Mouse (Mus musculus) forebrain, postnatal 0 days (tissue): ENCODE measurements around the gene Dhx35. TPM values are rescaled to one million over a fixed set of nuclear protein-coding genes. Genes with fewer than 3 reads are reported as not detected.

Experiments
- ATAC-seq: fragments of 200-750 bp; cut with Nextera tagmentation; 2 replicates; pipeline ENCODE4 v1.8.0; 2017; ENCODE audit warnings: mild to moderate bottlenecking, moderate library complexity
- DNase-seq: peaks from one replicate; pipeline ENCODE4 v3.0.0-alpha.2; 2015
- H3K27ac ChIP-seq: fragments of 300-500 bp; sonication (generic); 2 replicates; pipeline ENCODE4 v1.5.1; 2014; ENCODE audit warnings: low read depth, mild to moderate bottlenecking, antibody characterized with exemption, low read length, moderate library complexity, mixed read lengths
- H3K27me3 ChIP-seq: fragments of 300-500 bp; sonication (generic); 2 replicates; pipeline ENCODE4 v1.6.1; 2014; ENCODE audit warnings: mild to moderate bottlenecking, low read length, mixed read lengths; ENCODE audit not compliant: insufficient read depth
- H3K36me3 ChIP-seq: fragments of 300-500 bp; sonication (generic); 2 replicates; pipeline ENCODE4 v1.6.1; 2014; ENCODE audit warnings: mild to moderate bottlenecking, moderate library complexity; ENCODE audit not compliant: insufficient read depth
- H3K4me1 ChIP-seq: fragments of 300-500 bp; sonication (generic); 2 replicates; pipeline ENCODE4 v1.6.1; 2014; ENCODE audit warnings: antibody characterized with exemption; ENCODE audit not compliant: insufficient read depth
- H3K4me2 ChIP-seq: fragments of 300-500 bp; sonication (generic); 2 replicates; pipeline ENCODE4 v1.6.1; 2014; ENCODE audit warnings: low read depth, mild to moderate bottlenecking, moderate library complexity
- H3K4me3 ChIP-seq: fragments of 300-500 bp; sonication (generic); 2 replicates; pipeline ENCODE4 v1.5.1; 2014; ENCODE audit warnings: low read depth, low read length, mixed read lengths
- H3K9ac ChIP-seq: fragments of 300-500 bp; sonication (generic); 2 replicates; pipeline ENCODE4 v1.6.1; 2014; ENCODE audit warnings: mild to moderate bottlenecking
- H3K9me3 ChIP-seq: fragments of 300-500 bp; sonication (generic); 2 replicates; pipeline ENCODE4 v1.6.1; 2016; ENCODE audit warnings: low read length
- CTCF ChIP-seq: sonication (generic); IDR thresholded peaks from 2 replicates; pipeline ENCODE4 v1.5.1; 2016; ENCODE audit warnings: antibody characterized with exemption, control low read depth, low read depth
- WGBS: fragments of 180-500 bp; shearing (Covaris S2); extraction: QIAGEN DNeasy Blood & Tissue Kit; methylation state at CpG from one replicate; pipeline ENCODE4 v1.1.7; 2014; 5-methylcytosine and 5-hydroxymethylcytosine counted together
- polyA plus RNA-seq: library from polyadenylated mRNA; unstranded; fragments of >200 nt; fragmentation: Nextera tagmentation; extraction: Ambion mirVana; gene quantifications from 2 replicates; pipeline ENCODE4 v1.2.1, GENCODE M21; 2015
- total RNA-seq: library from RNA; depleted of rRNA; stranded (reverse); fragments of >200 nt; gene quantifications from 2 replicates; pipeline ENCODE4 v1.2.3, GENCODE M21; 2014

Gene Dhx35
- total and polyA plus RNA-seq, 2 experiments from 2014 or later: 11.8 to 29.2 TPM

- H3K4me2 ChIP-seq: no peak overlapping the region
- H3K27me3 ChIP-seq: no peaks in the 10 kb centered on the region
- no peaks in the 10 kb centered on the region for H3K9me3 ChIP-seq
- no peaks in the 10 kb centered on the region for H3K4me1 ChIP-seq
- WGBS: 48% methylated on average over 2 of the region's 2 CpGs
- peak; percentile 53 for TF ChIP-seq CTCF
- peaks cover 22% of the 10 kb centered on the region; the same call in 1 of the 2 replicates for H3K36me3 ChIP-seq
- no peak for ATAC-seq
- H3K27ac ChIP-seq: no peak overlapping the region
- peak; percentile 35 for DNase-seq
- H3K4me3 ChIP-seq: no peak overlapping the region
- H3K9ac ChIP-seq: no peak overlapping the region
Observed at GRCm38 (mm10) chr2:158852579-158852978, 58.0 kb downstream of the Dhx35 start.

GRCm38 (mm10) chr2:158856896-158857499 lies 62.4 kb downstream of the Dhx35 start:
- Histone ChIP-seq H3K4me1 (no peaks in the 10 kb centered on the region), H3K4me3 (no peak overlapping the region), H3K9me3 (no peaks in the 10 kb centered on the region), H3K4me2 (no peak overlapping the region), H3K27me3 (no peaks in the 10 kb centered on the region), H3K36me3 (0 out of 2 replicates have a peak, but pooled peaks cover 18% of the 10 kb centered on the region), H3K27ac (no peak overlapping the region), H3K9ac (no peak overlapping the region)
- ATAC-seq: no peak
- no peak for DNase-seq
- no peak for TF ChIP-seq CTCF
- WGBS: 88% methylated on average over 10 of the region's 10 CpGs

- H3K27me3 ChIP-seq: no peaks in the 10 kb centered on the region
- H3K4me1 ChIP-seq: no peaks in the 10 kb centered on the region
- H3K4me3 ChIP-seq: no peak overlapping the region
- 0 out of 2 replicates have a peak, but pooled peaks cover 18% of the 10 kb centered on the region for H3K36me3 ChIP-seq
- no peak for TF ChIP-seq CTCF
- 93% methylated on average over 15 of the region's 15 CpGs for WGBS
- no peaks in the 10 kb centered on the region for H3K9me3 ChIP-seq
- no peak overlapping the region for H3K27ac ChIP-seq
- ATAC-seq (no peak), DNase-seq (no peak)
- no peak overlapping the region for H3K4me2 ChIP-seq
- no peak overlapping the region for H3K9ac ChIP-seq
Observed at GRCm38 (mm10) chr2:158857579-158857978, 63.0 kb downstream of the Dhx35 start.

- TF ChIP-seq CTCF: no peak
- H3K4me1 ChIP-seq: no peaks in the 10 kb centered on the region
- no peak for DNase-seq
- no peak overlapping the region for H3K9ac ChIP-seq
- ATAC-seq: no peak
- H3K36me3 ChIP-seq: 0 out of 2 replicates have a peak, but pooled peaks cover 13% of the 10 kb centered on the region
- H3K9me3 ChIP-seq: no peaks in the 10 kb centered on the region
- no peak overlapping the region for H3K27ac ChIP-seq
- no peak overlapping the region for H3K4me3 ChIP-seq
- H3K27me3 ChIP-seq: peaks cover 4% of the 10 kb centered on the region; the same call in 1 of the 2 replicates
- WGBS: 88% methylated on average over 2 of the region's 2 CpGs
- H3K4me2 ChIP-seq: no peak overlapping the region
Observed at GRCm38 (mm10) chr2:158861115-158861514, 66.5 kb downstream of the Dhx35 start.

GRCm38 (mm10) chr2:158863341-158864125 lies 68.9 kb downstream of the Dhx35 start:
- Histone ChIP-seq H3K36me3 (no peaks in the 10 kb centered on the region), H3K9ac (no peak overlapping the region), H3K27me3 (peaks cover 4% of the 10 kb centered on the region; the same call in 1 of the 2 replicates), H3K4me2 (no peak overlapping the region), H3K4me3 (no peak overlapping the region), H3K9me3 (no peaks in the 10 kb centered on the region), H3K4me1 (no peaks in the 10 kb centered on the region), H3K27ac (no peak overlapping the region)
- DNase-seq (peak; percentile 92), ATAC-seq (peak; percentile 83)
- TF ChIP-seq CTCF: peak; percentile 100
- 56% methylated on average over 11 of the region's 11 CpGs for WGBS

GRCm38 (mm10) chr2:158864126-158864458 lies 69.5 kb downstream of the Dhx35 start:
- Histone ChIP-seq H3K27me3 (peaks cover 4% of the 10 kb centered on the region; the same call in 1 of the 2 replicates), H3K4me1 (no peaks in the 10 kb centered on the region), H3K4me2 (no peak overlapping the region), H3K9me3 (no peaks in the 10 kb centered on the region), H3K9ac (no peak overlapping the region), H3K27ac (no peak overlapping the region), H3K4me3 (no peak overlapping the region), H3K36me3 (no peaks in the 10 kb centered on the region)
- 80% methylated on average over 4 of the region's 4 CpGs for WGBS
- ATAC-seq (no peak), DNase-seq (no peak)
- no peak for TF ChIP-seq CTCF

GRCm38 (mm10) chr2:158865358-158865757 lies 70.8 kb downstream of the Dhx35 start:
- no peak overlapping the region for H3K9ac ChIP-seq
- ATAC-seq: peak; percentile 61; the same call in 1 of the 2 replicates
- peak; percentile 89 for DNase-seq
- no peak overlapping the region for H3K27ac ChIP-seq
- no peak overlapping the region for H3K4me2 ChIP-seq
- H3K4me3 ChIP-seq: no peak overlapping the region
- H3K4me1 ChIP-seq: no peaks in the 10 kb centered on the region
- WGBS: 27% methylated on average over 10 of the region's 10 CpGs
- no peaks in the 10 kb centered on the region for H3K36me3 ChIP-seq
- no peaks in the 10 kb centered on the region for H3K9me3 ChIP-seq
- peak; percentile 98 for TF ChIP-seq CTCF
- peaks cover 4% of the 10 kb centered on the region; the same call in 1 of the 2 replicates for H3K27me3 ChIP-seq
